Mouse (Mus musculus) embryonic fibroblast, embryonic 13.5 days (primary cell): ENCODE results near the gene Cd3e. TPM values are rescaled to one million over a fixed set of nuclear protein-coding genes. Genes with fewer than 3 reads are reported as not detected.
A peak's percentile ranks its signal among the peaks of the same experiment; 100 is the strongest.

Experiments used
- H3K27ac ChIP-seq: 2 replicates; pipeline ENCODE4 v1.5.1; 2012; ENCODE audit warnings: low read length, control low read depth, inconsistent platforms; ENCODE audit not compliant: insufficient read depth
- H3K4me1 ChIP-seq: 2 replicates; pipeline ENCODE4 v1.6.1; 2011; ENCODE audit warnings: low read length; ENCODE audit not compliant: control insufficient read depth, insufficient read depth
- H3K4me3 ChIP-seq: 2 replicates; pipeline ENCODE4 v1.5.1; 2011; ENCODE audit warnings: mild to moderate bottlenecking, control low read depth, low read length; ENCODE audit not compliant: insufficient read depth
- CTCF ChIP-seq: IDR thresholded peaks from 2 replicates; pipeline ENCODE4 v1.5.1; 2011; ENCODE audit warnings: mild to moderate bottlenecking, control low read depth, low read length, moderate library complexity, borderline replicate concordance; ENCODE audit not compliant: insufficient read depth
- POLR2A ChIP-seq: IDR thresholded peaks from 2 replicates; pipeline ENCODE4 v1.6.1; 2011; ENCODE audit warnings: low read depth, mild to moderate bottlenecking, control low read depth, low read length, moderate library complexity
- polyA plus RNA-seq: library from polyadenylated mRNA; stranded (reverse); fragments of >200 nt; gene quantifications from 2 replicates; pipeline ENCODE4 v1.2.4, GENCODE M21; 2011; ENCODE audit warnings: low read depth; ENCODE audit not compliant: missing spikeins, insufficient read length

Gene Cd3e
- not detected in 2 replicates for polyA plus RNA-seq

DNA sequence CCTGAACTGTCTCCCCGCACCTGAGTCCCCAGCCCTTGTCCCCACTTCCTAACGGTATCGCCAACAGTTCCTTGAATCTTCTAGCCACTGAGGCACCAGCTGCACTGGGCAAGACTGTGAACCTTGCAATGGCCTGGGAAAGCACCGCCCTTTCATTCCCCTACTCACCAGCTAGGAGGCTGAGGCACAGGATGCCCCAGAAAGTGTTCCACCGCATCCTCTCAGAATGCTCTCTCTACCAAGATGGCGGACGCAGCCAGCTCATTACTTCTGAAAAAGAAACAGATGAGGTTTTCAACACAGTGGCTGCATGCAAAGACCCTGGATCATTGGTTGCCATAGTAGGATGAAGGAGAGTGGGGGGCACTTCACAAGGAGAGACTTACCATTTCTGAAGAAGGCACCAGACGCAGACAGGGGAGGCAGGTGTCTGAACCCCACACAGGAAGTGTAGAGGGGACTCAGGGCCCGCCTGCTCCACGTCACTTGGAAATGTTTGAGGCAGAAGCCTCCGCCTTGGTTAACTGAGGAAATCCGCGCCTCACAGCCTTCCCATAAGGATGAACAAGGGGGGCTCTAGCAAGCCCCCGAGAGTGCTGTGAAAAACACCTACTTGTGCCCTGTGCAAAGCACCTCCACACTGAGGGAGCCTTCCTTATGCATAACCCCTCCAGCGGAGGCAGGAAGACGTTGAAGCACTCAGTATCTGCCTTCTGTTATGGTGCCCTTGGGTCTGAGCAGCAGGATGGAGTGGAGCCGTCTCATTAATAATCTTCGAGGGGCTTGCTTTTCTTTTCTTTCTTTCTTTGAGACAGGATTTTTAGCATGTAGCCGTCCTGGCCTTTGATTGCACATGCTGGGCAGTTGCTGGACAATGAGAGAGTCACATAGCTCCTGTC is at the start of gene Cd3e:
Cd3e (minus strand) TSS at position 448 of the 899 bp plus-strand sequence.
- Histone ChIP-seq H3K27ac (no peak within 1 kb of the TSS), H3K4me1 (no peaks in the 10 kb centered on the region), H3K4me3 (no peak within 1 kb of the TSS)
- TF ChIP-seq CTCF (no peak), POLR2A (no peak)

DNA sequence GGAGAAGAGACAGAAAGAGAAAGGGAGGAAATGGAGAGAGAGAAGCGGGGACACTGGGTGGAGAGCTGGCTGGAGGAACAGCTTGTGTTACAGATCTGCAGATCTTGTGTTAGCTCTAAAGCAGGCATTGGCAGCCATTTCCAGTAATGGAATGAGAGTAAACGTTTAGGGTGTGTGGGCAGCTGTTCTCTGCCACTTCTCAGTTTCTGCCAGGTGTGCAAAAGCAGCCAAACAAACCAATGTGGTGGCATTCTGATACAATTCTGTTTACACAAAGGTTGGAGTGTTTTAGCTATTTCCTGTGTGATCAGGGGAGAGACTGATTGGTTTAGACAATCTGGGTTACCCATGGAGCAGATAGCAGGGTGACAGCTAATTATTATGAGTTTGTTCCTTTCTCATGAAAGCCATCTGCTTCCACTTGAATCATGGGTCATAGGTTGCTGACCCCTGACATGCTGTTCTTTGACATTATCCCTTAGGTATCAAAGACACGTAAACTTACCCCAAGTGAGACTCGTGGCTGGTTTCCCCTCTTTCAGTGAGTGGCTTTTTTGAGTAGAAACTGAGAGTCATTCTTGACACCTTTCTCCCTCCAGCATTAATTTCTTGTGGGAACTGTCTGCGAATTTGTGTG is 49.0 kb upstream of the Cd3e start:
- Histone ChIP-seq H3K4me1 (no peaks in the 10 kb centered on the region), H3K27ac (no peak overlapping the region), H3K4me3 (no peak overlapping the region)
- no peak for TF ChIP-seq POLR2A
- TF ChIP-seq CTCF: no peak

DNA sequence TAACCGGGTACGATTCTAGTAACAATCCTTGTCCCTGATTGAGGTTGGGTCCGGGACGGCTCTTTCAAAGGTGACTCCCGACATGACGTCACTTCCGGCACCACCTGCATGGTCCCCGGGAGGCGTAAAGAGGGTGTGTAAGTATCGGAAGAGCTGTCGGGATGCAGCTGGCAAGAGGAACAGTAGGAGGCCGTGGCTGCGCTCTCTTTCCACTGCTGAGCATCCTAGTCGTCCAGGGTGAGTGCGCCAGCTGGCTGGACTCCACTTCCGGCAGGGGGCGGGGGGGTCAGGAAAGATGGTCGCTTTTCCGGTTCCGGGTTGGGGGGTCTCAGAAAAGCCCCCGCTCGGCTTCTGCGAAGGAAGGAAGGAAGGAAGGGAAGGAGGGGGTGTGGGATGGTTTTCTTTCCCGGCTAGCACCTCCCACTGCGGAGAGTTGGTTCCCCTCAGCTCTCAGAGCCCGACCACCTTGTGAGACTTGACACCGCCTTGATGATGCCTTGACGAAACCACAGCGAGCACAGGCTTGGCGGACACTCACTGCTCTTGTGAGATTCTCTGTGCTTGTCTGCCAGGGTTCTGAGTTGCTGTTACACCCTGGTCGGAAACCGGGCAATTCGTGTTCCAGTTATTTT is 45.8 kb upstream of the Cd3e start, which contains the start of gene Mpzl3:
Mpzl3 (plus strand) TSS at position 105 of the 632 bp plus-strand sequence.
- H3K4me1 ChIP-seq: no peaks in the 10 kb centered on the region
- TF ChIP-seq CTCF: no peak
- peak; percentile 42 for TF ChIP-seq POLR2A
- peak within 1 kb of the TSS; percentile 48 for H3K4me3 ChIP-seq
- H3K27ac ChIP-seq: peak within 1 kb of the TSS; percentile 11; the same call in 1 of the 2 replicates

DNA sequence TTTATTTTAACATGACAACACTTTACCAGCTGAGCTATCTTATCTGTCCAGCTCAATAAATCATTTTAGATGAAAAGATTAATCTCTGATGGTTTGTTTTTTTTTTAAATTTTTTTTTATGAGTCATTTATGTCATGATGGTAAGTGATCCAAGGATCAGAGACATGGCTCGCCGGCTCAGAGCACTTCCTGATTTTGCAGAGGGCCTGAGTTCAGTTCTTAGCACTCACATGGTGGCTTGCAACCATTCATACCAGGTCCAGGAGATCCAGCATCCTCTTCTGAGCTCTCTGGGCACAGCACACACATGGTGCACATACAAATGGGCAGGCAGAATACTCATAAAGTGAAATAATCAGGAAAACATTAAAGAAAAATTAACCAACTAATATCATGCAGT is 40.9 kb upstream of the Cd3e start:
- no peak overlapping the region for H3K27ac ChIP-seq
- no peaks in the 10 kb centered on the region for H3K4me1 ChIP-seq
- H3K4me3 ChIP-seq: no peak overlapping the region
- TF ChIP-seq CTCF (no peak), POLR2A (no peak)

DNA sequence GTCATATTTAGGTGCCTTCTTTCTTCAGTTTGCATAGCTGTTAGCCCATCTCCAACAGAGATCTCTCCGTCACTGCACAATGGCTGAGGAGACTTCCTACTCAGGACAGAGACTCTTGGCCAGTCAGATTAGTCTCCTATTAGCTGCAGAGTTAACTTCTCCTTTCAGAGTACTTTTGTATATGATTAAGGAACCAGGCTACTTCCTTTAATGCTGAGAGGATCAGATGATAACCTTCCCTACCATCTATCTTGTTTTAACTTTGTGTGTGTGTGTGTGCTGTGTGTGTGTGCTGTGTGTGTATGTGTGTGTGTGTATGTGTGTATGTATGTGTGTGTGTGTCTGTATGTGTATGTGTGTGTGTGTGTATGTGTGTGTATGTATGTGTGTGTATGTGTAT is 40.3 kb upstream of the Cd3e start:
- Histone ChIP-seq H3K4me3 (no peak overlapping the region), H3K4me1 (no peaks in the 10 kb centered on the region), H3K27ac (no peak overlapping the region)
- TF ChIP-seq POLR2A (no peak), CTCF (no peak)

DNA sequence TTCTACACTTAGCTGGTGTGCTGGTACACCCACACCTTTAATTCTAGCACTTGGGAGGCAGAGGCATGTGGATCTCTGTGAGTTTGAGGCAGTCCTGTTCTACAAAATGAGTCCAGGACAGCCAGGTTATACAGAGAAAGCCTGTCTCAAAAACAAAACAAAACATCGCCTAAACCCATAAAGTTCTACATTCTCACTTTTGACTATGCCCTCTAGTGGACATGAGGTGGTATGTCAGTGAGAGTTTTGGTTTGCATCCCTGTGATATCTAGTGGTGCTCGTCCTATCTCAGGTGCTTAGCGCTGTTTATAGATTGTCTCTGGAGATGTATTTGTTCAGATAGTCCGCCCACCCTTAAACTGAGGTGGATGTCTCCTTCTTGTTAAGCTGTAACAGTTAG is 39.1 kb upstream of the Cd3e start:
- no peak for TF ChIP-seq POLR2A
- no peak for TF ChIP-seq CTCF
- Histone ChIP-seq H3K4me1 (no peaks in the 10 kb centered on the region), H3K4me3 (no peak overlapping the region), H3K27ac (no peak overlapping the region)

DNA sequence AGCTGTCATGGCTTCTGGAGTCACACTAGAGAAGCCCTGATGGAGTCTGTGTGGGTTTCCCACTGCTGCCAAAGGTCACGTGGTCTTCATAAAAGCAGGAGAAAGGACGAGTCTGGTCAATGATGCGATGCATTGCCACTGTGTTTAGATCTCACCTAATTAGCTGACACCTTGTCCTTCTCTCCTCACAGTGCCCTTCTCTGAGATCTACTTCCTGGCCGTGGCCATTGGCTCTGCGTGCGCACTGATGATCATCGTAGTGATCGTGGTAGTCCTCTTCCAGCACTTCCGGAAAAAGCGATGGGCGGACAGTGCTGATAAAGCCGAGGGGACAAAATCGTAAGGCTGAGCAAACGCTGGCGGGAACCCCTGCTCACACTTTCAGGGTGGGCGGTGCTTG is 37.5 kb upstream of the Cd3e start:
- Histone ChIP-seq H3K4me1 (no peaks in the 10 kb centered on the region), H3K27ac (no peak overlapping the region), H3K4me3 (no peak overlapping the region)
- TF ChIP-seq POLR2A: no peak
- TF ChIP-seq CTCF: no peak

DNA sequence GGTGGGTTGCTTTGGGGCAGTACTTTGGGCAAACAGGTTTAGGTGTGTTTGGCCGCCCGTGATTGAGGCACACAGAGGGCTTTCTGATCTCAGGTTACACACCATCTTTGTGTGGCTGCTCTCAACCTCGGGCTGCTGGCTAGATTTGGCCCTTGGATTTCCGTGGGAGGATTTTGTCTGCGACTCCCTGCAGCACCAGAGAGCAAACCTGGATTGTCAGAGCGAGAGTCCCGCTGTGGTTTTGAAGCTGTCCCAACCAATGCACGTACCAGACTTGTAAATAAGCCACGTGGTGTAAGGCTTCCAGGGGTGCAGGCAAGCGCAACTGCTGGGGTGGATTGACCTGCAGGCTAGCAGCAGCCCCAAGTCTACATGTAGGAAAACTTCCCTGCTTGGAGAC is 33.5 kb upstream of the Cd3e start:
- no peak overlapping the region for H3K27ac ChIP-seq
- H3K4me1 ChIP-seq: no peaks in the 10 kb centered on the region
- H3K4me3 ChIP-seq: 0 out of 2 replicates have a peak overlapping the region, but pooled peaks have one; percentile 0
- TF ChIP-seq CTCF: no peak

DNA sequence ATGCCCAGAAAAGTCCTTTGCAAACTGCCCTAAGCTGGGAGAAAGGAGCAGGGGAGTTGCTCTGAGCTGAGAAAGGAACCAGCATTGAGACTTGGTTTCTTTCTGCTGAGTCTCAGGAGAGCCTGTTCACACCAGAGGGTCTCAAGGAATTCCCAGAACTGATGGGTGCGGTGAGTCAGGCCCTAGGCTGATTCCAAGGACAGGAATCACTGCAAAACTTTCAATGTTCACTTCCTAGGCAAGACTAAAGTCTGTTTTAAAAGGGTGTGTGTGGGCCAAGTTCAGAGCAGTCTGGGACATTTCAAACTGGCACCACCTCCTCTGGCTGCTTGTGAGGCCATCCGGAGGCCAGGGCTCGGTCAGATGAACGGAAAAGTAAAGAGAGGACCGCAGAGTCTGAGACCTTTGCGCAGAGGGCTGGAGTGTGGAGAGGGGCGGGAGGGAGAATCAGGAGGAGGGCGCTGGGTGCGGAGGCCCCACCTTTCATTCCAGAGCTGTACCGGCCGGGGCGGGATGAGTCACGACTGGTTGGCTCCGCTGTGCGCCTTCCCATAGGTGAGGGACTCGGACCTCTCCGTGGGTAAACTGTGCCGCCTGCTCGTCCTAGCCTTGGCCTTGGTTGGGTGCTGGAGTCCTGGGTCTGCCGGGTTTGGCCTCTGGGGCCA is 32.8 kb upstream of the Cd3e start:
- TF ChIP-seq POLR2A (no peak), CTCF (no peak)
- Histone ChIP-seq H3K27ac (no peak overlapping the region), H3K4me1 (no peaks in the 10 kb centered on the region), H3K4me3 (peak overlapping the region; percentile 0; the same call in 1 of the 2 replicates)
